Mouse (Mus musculus) left cerebral cortex, postnatal 14 days (tissue): ENCODE measurements around the gene Adamtsl4. TPM values are rescaled to one million over a fixed set of nuclear protein-coding genes. Genes with fewer than 3 reads are reported as not detected.
"Not testable (repeated sequence)": the region's sequence is repeated elsewhere in the genome, so short reads cannot be mapped to it uniquely, and the experiment has no call there.

ENCODE experiments used
- DNase-seq, 2 experiments: peaks; one replicate each; pipeline ENCODE4 v3.0.0; 2021 to 2022; ENCODE audit warnings: low spot score in 2 of 2, mixed read lengths in 1 of 2
- intact Hi-C: fragments of 180-260 bp; cut with DNase I; formaldehyde crosslinking; loops from one replicate; pipeline ENCODE4 v1.15.1; 2025
- total RNA-seq, 2 experiments: library from RNA; stranded (reverse); gene quantifications; 2 replicates each; pipeline ENCODE4 v1.2.3; 2021

Gene Adamtsl4
- total RNA-seq, 2 experiments from 2014 or later = 2.0 TPM

- no peak for DNase-seq
- intact Hi-C loops = no loop called here
These were observed 14.3 kb upstream of the Adamtsl4 start for GRCm38 (mm10) chr3:95701877-95702540.

DNA sequence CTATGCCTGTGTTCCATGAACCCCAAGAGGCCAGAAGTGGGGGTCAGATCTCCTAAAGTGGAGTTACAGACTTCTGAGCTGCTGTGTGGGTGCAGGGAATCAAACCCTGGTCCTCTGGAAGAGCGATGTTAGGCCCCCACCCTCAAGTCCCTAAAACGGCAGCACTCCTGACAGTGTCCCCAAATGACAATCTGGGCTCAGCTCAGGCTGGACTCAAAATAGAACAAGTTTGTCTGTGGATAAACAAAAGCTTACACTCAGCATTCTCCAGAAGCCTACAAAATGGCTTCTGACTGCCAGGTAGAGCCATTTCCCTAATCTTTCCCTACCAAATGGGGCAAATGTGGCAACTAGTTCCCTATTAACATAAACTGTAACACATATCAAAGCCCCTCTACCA lies 13.4 kb upstream of the Adamtsl4 start:
- no peak for DNase-seq
- intact Hi-C loops = no loop called here

GRCm38 (mm10) chr3:95700233-95700681 lies 12.5 kb upstream of the Adamtsl4 start:
- intact Hi-C loops = no loop called here
- no peak for DNase-seq

- intact Hi-C loops = no loop called here
- no peak for DNase-seq
These were observed 10.6 kb upstream of the Adamtsl4 start for GRCm38 (mm10) chr3:95698286-95698685.

- DNase-seq = no peak
- intact Hi-C loops = no loop called here
These were observed 8.6 kb upstream of the Adamtsl4 start for GRCm38 (mm10) chr3:95696360-95696759.

DNA sequence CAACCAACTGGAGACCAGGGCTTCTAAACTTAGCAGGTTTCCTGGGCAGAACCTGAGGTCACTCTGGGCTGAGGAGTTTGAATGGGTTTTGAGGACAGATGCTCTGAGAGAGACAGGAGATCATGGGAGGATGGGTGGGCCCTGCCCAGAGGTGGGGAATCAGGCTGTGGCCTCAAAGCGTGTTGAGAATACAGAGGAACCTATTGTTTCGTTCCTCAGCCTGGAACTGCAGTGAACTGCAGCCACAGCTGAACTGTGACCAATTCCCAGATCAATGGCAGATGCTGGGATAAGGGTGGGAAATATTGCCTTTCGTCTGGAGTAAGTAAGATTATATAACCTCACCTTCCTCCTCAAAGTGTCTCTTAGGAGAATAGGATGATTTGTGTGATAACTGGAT lies 8.1 kb upstream of the Adamtsl4 start:
- DNase-seq = no peak
- intact Hi-C loops = no loop called here

GRCm38 (mm10) chr3:95694808-95695703 lies 7.3 kb upstream of the Adamtsl4 start:
- DNase-seq = peak; percentile 28 to 70
- intact Hi-C loops = no loop called here

DNA sequence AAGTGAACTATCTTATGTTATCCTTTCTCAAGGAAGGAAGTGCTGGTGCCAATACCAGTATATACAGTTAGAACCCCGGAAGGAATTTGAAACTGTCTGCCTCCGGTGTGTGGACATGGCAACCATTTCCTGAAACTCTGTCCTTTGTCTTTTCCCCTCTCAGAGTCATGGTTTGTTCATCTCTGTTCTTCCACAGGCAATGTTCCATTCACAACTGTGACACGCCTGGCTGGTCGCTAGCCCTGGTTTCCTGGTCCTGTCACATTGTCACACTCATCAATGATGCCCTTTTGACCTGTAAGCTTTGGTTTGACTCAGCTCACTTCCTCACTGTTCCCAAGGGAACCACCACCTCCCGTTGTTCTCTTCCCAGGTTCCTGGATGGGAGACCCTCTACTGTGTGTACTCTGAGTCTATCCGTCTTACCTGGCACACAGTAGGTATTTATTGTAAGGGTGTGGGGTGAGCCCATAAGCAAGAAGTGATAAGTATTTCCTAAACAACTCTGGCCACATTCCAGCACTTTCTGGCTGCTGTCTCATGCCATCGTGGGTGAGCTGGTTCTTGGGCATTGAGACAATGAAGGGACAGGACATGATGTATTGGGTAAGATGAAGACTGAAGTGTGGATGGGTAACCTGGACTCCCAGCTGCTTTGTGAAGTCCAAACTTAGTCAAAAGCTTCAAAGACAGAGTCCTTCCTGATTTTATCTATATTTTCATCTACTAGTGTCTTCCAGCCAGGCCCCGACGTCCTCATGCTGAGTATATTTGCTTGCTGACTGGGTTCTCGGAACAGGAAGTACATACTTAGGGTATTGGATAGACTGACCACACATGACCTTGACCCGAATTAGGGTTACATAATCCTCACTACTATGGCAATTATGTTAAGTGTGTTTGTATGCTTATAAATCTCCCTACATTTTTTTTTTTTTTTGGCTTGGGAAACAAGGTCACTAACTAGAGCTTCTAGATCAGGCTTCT lies 6.4 kb upstream of the Adamtsl4 start:
- no peak for DNase-seq
- intact Hi-C loops = no loop called here

- DNase-seq = no peak
- intact Hi-C loops = no loop called here
These were observed 5.0 kb upstream of the Adamtsl4 start for GRCm38 (mm10) chr3:95692677-95693076.

DNA sequence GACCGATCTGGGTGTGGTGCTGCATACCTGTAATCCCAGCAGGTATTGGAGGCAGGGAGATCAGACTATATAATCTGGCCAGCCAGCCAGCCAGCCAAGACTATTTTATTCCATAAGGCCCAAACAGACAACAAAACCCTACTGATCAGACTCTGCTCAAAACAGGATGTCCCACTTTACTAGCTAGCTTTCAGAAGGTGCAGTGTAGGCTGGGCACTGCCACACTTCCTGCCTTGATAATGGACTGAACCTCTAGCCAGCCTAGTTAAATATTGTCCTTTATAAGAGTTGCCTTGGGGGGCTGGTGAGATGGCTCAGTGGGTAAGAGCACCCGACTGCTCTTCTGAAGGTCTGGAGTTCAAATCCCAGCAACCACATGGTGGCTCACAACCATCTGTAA lies 2.8 kb upstream of the Adamtsl4 start:
- intact Hi-C loops, DNase-seq: not testable (repeated sequence)

DNA sequence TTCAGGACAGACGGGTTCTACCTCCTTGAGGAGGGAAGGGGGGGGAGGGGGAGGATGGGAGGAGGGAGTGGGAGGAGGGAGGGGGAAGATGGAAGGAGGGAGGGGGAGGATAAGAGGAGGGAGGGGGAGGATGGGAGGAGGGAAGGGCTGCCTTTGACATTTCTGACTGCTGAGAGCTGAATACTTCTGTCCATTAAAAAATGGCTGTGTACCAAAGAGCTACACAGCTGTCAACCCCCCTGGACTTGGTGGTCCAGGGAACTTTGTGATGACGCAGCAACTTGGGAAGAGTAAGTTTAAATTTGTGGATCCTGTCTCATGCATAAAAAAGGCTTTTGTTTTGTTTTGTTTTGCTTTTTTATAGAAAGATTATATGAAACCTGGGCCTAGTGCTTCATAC lies 2.2 kb upstream of the Adamtsl4 start:
- intact Hi-C loops = no loop called here
- DNase-seq = no peak

- DNase-seq = no peak
- intact Hi-C loops = no loop called here
These were observed 1.6 kb upstream of the Adamtsl4 start for GRCm38 (mm10) chr3:95689171-95689915.

DNA sequence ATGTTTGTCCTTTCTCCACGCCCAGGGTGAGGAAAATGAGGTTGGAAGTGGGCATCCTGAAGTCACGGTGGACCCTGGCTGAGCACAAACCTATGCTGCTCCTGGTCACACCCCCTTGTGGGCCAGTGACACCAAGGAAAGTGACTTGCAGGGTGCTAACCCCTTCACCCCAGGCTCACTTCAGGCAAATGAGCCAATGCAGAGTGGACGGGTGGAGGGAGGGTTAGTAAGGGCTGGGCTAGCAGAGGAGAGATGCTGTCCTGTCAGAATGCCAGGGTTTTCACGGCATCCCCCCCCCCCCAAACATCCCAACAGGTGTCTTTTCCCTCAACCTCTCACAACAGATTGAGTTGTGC lies 571 bp downstream of the Adamtsl4 start:
- intact Hi-C loops = no loop called here
- DNase-seq = no peak

DNA sequence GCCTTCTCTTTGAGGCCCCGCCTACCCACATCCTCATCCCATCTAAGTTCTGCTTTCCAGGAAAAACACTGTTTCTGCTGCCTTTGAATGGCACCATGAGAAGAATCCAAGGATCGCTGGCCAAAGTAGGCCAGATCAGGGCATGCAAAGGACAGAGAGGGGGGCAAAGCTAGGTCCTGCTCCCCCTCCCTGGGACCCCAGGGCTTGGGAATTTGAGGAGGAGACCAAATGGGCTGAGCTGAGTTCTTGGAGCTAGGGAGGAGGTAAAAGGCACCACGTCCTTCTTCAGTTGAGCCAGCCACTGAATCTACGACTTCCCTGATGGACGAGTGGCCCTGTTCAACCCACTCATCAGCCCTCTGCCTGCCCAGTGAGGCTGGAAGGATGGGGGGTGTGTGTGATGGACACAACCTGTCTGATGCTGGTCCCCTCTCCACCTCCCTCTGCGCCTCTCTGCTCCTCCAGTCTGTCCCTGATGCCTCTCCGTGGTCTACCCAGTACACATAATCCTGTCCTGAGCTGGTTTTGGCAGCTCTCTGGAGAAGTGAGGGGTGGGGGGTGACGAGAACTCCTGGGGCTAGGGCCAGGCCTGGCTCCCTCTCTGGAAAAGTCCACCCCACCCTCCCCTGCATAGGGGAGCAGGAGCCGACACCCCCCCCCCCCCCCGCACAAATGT lies 1.1 kb downstream of the Adamtsl4 start:
- DNase-seq = no peak
- intact Hi-C loops = no loop called here

DNA sequence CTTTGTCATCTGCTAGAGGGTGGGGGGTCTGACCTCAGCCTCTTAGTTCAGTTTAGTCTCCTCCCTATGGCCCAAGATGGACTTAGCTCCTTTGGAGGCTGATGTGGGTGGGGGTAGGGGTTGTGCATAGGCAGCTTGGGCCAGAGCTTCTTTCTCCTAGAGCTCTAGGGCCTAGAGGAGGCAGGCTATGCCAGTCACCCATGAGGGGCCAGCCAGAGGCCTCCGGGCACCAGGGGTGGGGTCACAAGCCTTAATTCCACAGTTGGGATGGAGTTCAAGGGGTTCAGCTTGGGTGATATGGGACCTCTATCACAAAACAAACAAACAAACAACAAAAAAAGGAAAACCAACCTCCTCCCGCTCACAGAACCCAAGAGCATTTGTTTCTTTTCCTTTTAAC lies 2.0 kb downstream of the Adamtsl4 start:
- no peak for DNase-seq
- intact Hi-C loops = no loop called here

DNA sequence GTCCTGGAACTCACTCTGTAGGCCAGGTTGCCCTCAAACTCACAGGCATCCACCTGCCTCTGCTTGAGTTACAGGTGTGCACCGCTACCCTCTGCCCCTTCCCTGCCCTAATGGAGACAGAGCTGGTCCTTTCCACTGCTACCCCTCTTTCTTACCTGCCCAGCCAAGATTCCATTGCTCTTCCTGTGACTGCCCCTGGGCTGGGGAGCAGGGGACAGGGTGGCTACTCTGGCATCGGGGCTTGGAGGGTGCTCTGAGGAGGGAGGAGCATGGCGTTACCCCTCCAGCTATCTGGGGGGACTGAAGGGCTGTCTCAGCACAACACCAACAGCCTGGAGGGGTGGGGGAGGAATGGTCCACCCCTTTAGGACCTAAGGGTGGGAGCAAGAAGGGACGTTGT lies 2.4 kb downstream of the Adamtsl4 start:
- DNase-seq = no peak
- intact Hi-C loops = no loop called here

DNA sequence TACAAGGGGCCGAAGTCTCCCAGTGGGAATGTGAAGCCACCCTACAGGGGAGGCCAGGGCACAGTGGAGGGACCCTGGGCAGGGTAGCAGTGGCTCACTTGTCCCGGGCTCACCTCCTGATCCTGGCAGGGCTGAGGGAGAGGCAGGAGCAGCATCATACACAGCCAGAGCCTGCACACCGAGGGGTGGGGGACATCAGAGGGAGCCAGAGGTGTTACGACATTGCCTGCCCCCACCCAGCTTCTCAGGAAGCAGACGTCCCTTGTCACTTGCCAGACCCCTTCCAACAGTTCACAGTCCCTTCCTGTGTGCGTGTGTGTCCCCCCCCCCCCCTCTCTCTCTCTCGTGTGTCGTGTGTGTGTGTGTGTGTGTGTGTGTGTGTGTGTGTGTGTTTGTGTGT lies 2.9 kb downstream of the Adamtsl4 start:
- DNase-seq = no peak
- intact Hi-C loops = no loop called here

DNA sequence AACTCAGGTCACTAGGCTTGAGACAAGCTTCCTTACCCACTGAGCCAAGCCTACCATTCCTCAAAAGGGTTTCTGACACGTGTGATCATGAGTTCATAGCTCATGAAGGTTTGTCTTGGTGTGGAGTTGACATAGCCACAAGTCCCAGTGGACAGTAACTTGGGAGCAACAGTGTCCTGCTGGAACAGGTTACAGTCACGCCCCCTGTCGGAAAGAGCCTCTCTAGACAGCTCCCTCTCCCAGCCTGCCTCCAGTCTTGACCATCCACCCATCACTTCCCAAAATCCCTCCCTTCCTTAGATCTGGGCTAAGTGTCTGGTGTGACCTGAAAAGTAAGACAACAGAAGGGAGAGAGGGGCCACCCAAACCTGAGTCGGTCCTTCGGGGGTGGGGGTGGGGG lies 4.8 kb downstream of the Adamtsl4 start:
- no peak for DNase-seq
- intact Hi-C loops = no loop called here

- intact Hi-C loops = no loop called here
- DNase-seq = no peak
These were observed 6.4 kb downstream of the Adamtsl4 start for GRCm38 (mm10) chr3:95681365-95681764.
